Mouse (Mus musculus) heart, embryonic 15.5 days (tissue): ENCODE data around the gene Tfeb. TPM values are rescaled to one million over a fixed set of nuclear protein-coding genes. Genes with fewer than 3 reads are reported as not detected.

ENCODE experiments used
- ATAC-seq: fragments of 200-750 bp; cut with Nextera tagmentation; replicated peaks from 2 replicates; pipeline ENCODE4 v1.8.0; 2017; ENCODE audit warnings: low read depth, moderate TSS enrichment; ENCODE audit not compliant: insufficient number of reproducible peaks, insufficient read depth, low FRiP score
- H3K27ac ChIP-seq: fragments of 300-500 bp; sonication (generic); 2 replicates; pipeline ENCODE4 v1.5.1; 2015; ENCODE audit warnings: mild to moderate bottlenecking, inconsistent platforms
- H3K27me3 ChIP-seq: fragments of 300-500 bp; sonication (generic); 2 replicates; pipeline ENCODE4 v1.6.1; 2015; ENCODE audit warnings: inconsistent platforms
- H3K36me3 ChIP-seq: fragments of 300-500 bp; sonication (generic); 2 replicates; pipeline ENCODE4 v1.6.1; 2015; ENCODE audit warnings: mild to moderate bottlenecking, inconsistent platforms
- H3K4me1 ChIP-seq: fragments of 300-500 bp; sonication (generic); replicated peaks from 2 replicates; pipeline ENCODE4 v1.6.1; 2015; ENCODE audit warnings: inconsistent platforms
- H3K4me2 ChIP-seq: fragments of 300-500 bp; sonication (generic); 2 replicates; pipeline ENCODE4 v1.6.1; 2015; ENCODE audit warnings: inconsistent platforms, mild to moderate bottlenecking, moderate library complexity
- H3K4me3 ChIP-seq: fragments of 300-500 bp; sonication (generic); 2 replicates; pipeline ENCODE4 v1.5.1; 2015; ENCODE audit warnings: mild to moderate bottlenecking, inconsistent platforms
- H3K9ac ChIP-seq: fragments of 300-500 bp; sonication (generic); 2 replicates; pipeline ENCODE4 v1.6.1; 2015; ENCODE audit warnings: mild to moderate bottlenecking, inconsistent platforms
- H3K9me3 ChIP-seq: fragments of 300-500 bp; sonication (generic); replicated peaks from 2 replicates; pipeline ENCODE4 v1.6.1; 2016; ENCODE audit warnings: inconsistent platforms
- WGBS: fragments of 180-500 bp; shearing (Covaris S2); methylation state at CpG from one replicate; pipeline ENCODE4 v1.1.7; 2015; ENCODE audit warnings: mixed read lengths; 5-methylcytosine and 5-hydroxymethylcytosine counted together
- polyA plus RNA-seq: library from polyadenylated mRNA; unstranded; fragments of >200 nt; fragmentation: Nextera tagmentation; extraction: Ambion mirVana; gene quantifications from 2 replicates; pipeline ENCODE4 v1.2.1, GENCODE M21; 2015

The Tfeb gene
- polyA plus RNA-seq, 1 experiment from 2014 or later: 24.9 TPM

GRCm38 (mm10) chr17:47795446-47795845, 58.6 kb downstream of the Tfeb start:
- Histone ChIP-seq H3K9me3 (no peaks in the 10 kb centered on the region), H3K27me3 (no peaks in the 10 kb centered on the region), H3K27ac (no peak overlapping the region), H3K4me3 (no peak overlapping the region), H3K4me2 (no peak overlapping the region), H3K9ac (no peak overlapping the region), H3K4me1 (peaks cover 35% of the 10 kb centered on the region), H3K36me3 (no peaks in the 10 kb centered on the region)
- no peak for ATAC-seq
- 43% methylated on average over 3 of the region's 3 CpGs for whole genome bisulfite sequencing

GRCm38 (mm10) chr17:47796156-47796816, 59.5 kb downstream of the Tfeb start:
- Histone ChIP-seq H3K9ac (0 out of 2 replicates have a peak overlapping the region, but pooled peaks have one; percentile 17), H3K4me1 (peaks cover 35% of the 10 kb centered on the region), H3K27me3 (no peaks in the 10 kb centered on the region), H3K27ac (peak overlapping the region; percentile 42; the same call in 1 of the 2 replicates), H3K36me3 (no peaks in the 10 kb centered on the region), H3K9me3 (no peaks in the 10 kb centered on the region), H3K4me3 (no peak overlapping the region), H3K4me2 (peak overlapping the region; percentile 31)
- 54% methylated on average over 16 of the region's 16 CpGs for WGBS
- ATAC-seq: no peak

DNA sequence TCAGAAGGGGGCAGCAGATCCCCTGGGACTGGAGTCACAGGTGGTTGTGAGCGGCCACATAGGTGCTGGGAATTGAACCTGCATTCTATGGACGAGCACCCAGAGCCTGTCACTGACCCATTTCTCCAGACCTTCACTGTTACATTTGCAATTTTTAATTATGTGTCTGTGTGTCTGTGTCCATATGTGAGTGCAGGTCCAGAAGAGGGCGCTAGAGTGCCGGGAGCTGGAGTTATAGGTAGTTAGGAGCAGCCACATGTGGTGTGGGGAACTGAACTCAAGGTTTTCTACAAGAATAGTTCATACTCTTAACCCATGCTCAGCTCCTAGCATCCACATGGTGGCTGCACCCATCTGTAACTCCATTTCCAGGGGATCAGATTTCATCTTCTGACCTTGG, 60.1 kb downstream of the Tfeb start:
- Histone ChIP-seq H3K4me2 (no peak overlapping the region), H3K36me3 (no peaks in the 10 kb centered on the region), H3K4me3 (no peak overlapping the region), H3K9ac (no peak overlapping the region), H3K27me3 (no peaks in the 10 kb centered on the region), H3K9me3 (no peaks in the 10 kb centered on the region), H3K27ac (no peak overlapping the region), H3K4me1 (peaks cover 34% of the 10 kb centered on the region)
- ATAC-seq: no peak
- 68% methylated on average over 4 of the region's 4 CpGs for WGBS

DNA sequence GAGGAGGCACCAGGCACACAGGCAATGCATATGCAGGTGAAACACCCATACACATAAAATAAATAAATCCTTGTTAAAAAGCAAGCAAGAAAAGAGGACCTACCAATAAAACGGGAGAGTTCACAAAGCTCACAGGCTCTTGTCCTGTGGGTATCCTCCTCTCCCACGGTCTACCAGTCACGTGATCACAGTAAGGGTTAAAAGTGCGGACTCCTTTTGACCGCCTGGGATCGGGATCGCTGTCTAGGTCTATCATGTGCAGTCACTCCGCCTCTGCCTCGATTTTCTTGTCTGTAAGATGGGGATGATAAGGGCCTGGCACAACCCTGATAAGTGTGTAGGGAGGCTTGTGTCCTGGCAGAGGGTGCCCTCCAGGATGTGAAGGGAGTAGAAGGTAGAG, 60.6 kb downstream of the Tfeb start:
- no peak overlapping the region for H3K27ac ChIP-seq
- no peak overlapping the region for H3K4me3 ChIP-seq
- 71% methylated on average over 9 of the region's 9 CpGs for WGBS
- no peak overlapping the region for H3K4me2 ChIP-seq
- peaks cover 34% of the 10 kb centered on the region for H3K4me1 ChIP-seq
- H3K9ac ChIP-seq: no peak overlapping the region
- no peaks in the 10 kb centered on the region for H3K9me3 ChIP-seq
- H3K36me3 ChIP-seq: no peaks in the 10 kb centered on the region
- no peaks in the 10 kb centered on the region for H3K27me3 ChIP-seq
- no peak for ATAC-seq

- WGBS: 16% methylated on average over 8 of the region's 8 CpGs
- H3K9me3 ChIP-seq: no peaks in the 10 kb centered on the region
- no peaks in the 10 kb centered on the region for H3K27me3 ChIP-seq
- no peak for ATAC-seq
- no peak overlapping the region for H3K9ac ChIP-seq
- H3K4me2 ChIP-seq: no peak overlapping the region
- H3K4me1 ChIP-seq: peaks cover 15% of the 10 kb centered on the region; the same call in 1 of the 2 replicates
- H3K36me3 ChIP-seq: no peaks in the 10 kb centered on the region
- 0 out of 2 replicates have a peak overlapping the region, but pooled peaks have one; percentile 22 for H3K27ac ChIP-seq
- no peak overlapping the region for H3K4me3 ChIP-seq
Measured at GRCm38 (mm10) chr17:47802806-47803205, 66.0 kb downstream of the Tfeb start.

- Histone ChIP-seq H3K9ac (no peak overlapping the region), H3K4me3 (no peak overlapping the region), H3K27ac (no peak overlapping the region), H3K4me1 (peaks cover 15% of the 10 kb centered on the region; the same call in 1 of the 2 replicates), H3K4me2 (no peak overlapping the region), H3K36me3 (no peaks in the 10 kb centered on the region), H3K27me3 (no peaks in the 10 kb centered on the region), H3K9me3 (no peaks in the 10 kb centered on the region)
- ATAC-seq: no peak
- 92% methylated on average over 4 of the region's 4 CpGs for WGBS
Measured at GRCm38 (mm10) chr17:47803662-47804061, 66.8 kb downstream of the Tfeb start.

- Histone ChIP-seq H3K27me3 (no peaks in the 10 kb centered on the region; the same call in 1 of the 2 replicates), H3K9ac (no peak overlapping the region), H3K4me2 (no peak overlapping the region), H3K36me3 (no peaks in the 10 kb centered on the region), H3K27ac (no peak overlapping the region), H3K4me3 (no peak overlapping the region), H3K9me3 (no peaks in the 10 kb centered on the region), H3K4me1 (peaks cover 15% of the 10 kb centered on the region)
- WGBS: 58% methylated on average over 13 of the region's 13 CpGs
- no peak for ATAC-seq
Measured at GRCm38 (mm10) chr17:47805047-47805835, 68.4 kb downstream of the Tfeb start.

DNA sequence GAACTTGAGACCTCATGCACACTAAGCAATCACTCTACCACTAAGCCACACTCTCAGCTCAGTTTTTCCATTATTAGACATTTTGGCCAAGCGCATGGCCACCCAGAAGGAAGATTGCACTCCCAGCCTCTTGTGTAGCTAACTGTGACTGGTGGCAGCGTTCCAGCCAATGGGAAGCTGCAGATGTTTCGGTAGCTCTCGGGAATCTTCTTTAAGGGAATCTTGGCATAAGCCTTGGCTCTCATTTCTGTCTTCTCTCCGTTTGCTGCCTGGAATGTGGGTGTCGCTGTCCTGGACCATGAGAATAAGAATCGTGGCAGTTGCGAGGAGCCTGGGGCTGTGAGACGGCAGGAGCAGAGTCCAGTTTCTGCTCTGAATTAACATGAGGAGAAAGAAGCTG, 69.4 kb downstream of the Tfeb start:
- Histone ChIP-seq H3K27ac (no peak overlapping the region), H3K4me1 (peaks cover 15% of the 10 kb centered on the region), H3K9me3 (no peaks in the 10 kb centered on the region), H3K4me2 (no peak overlapping the region), H3K36me3 (no peaks in the 10 kb centered on the region), H3K27me3 (no peaks in the 10 kb centered on the region; the same call in 1 of the 2 replicates), H3K4me3 (no peak overlapping the region), H3K9ac (no peak overlapping the region)
- 50% methylated on average over 9 of the region's 9 CpGs for WGBS
- ATAC-seq: no peak

- Histone ChIP-seq H3K27me3 (no peaks in the 10 kb centered on the region; the same call in 1 of the 2 replicates), H3K36me3 (peaks cover 18% of the 10 kb centered on the region)
- WGBS: 75% methylated on average over 15 of the region's 15 CpGs
Measured at GRCm38 (mm10) chr17:47811265-47811800, 74.5 kb downstream of the Tfeb start.

GRCm38 (mm10) chr17:47812200-47812599, 75.4 kb downstream of the Tfeb start:
- H3K4me2 ChIP-seq: no peak overlapping the region
- no peak for ATAC-seq
- H3K9ac ChIP-seq: no peak overlapping the region
- H3K27me3 ChIP-seq: no peaks in the 10 kb centered on the region; the same call in 1 of the 2 replicates
- H3K36me3 ChIP-seq: peaks cover 20% of the 10 kb centered on the region
- H3K4me1 ChIP-seq: peaks cover 25% of the 10 kb centered on the region
- no peak overlapping the region for H3K27ac ChIP-seq
- WGBS: 76% methylated on average over 6 of the region's 6 CpGs
- no peaks in the 10 kb centered on the region for H3K9me3 ChIP-seq
- no peak overlapping the region for H3K4me3 ChIP-seq

More at GRCm38 (mm10) chr17:47811265-47811800, 74.5 kb downstream of the Tfeb start:
- no peak for ATAC-seq
- no peak overlapping the region for H3K4me2 ChIP-seq
- H3K4me1 ChIP-seq: peaks cover 25% of the 10 kb centered on the region
- H3K4me3 ChIP-seq: no peak overlapping the region
- no peaks in the 10 kb centered on the region for H3K9me3 ChIP-seq
- no peak overlapping the region for H3K9ac ChIP-seq
- H3K27ac ChIP-seq: no peak overlapping the region

- Histone ChIP-seq H3K4me2 (no peak overlapping the region), H3K4me3 (no peak overlapping the region), H3K27ac (peak overlapping the region; percentile 76), H3K36me3 (peaks cover 33% of the 10 kb centered on the region), H3K27me3 (no peaks in the 10 kb centered on the region; the same call in 1 of the 2 replicates), H3K9ac (no peak overlapping the region), H3K9me3 (no peaks in the 10 kb centered on the region), H3K4me1 (peaks cover 25% of the 10 kb centered on the region)
- ATAC-seq: peak; percentile 80
- 45% methylated on average over 5 of the region's 5 CpGs for WGBS
Measured at GRCm38 (mm10) chr17:47813616-47814015, 76.8 kb downstream of the Tfeb start.
